Mouse (Mus musculus) liver, embryonic 16.5 days (tissue): ENCODE data around the gene Cabp4. TPM values are rescaled to one million over a fixed set of nuclear protein-coding genes. Genes with fewer than 3 reads are reported as not detected.

Experiments
- ATAC-seq: fragments of 200-750 bp; cut with Nextera tagmentation; 2 replicates; pipeline ENCODE4 v1.8.0; 2017; ENCODE audit warnings: low read depth, mild to moderate bottlenecking, moderate number of reproducible peaks, moderate library complexity
- H3K27ac ChIP-seq: fragments of 300-500 bp; sonication (generic); 2 replicates; pipeline ENCODE4 v1.5.1; 2014; ENCODE audit warnings: mild to moderate bottlenecking, low read length
- H3K27me3 ChIP-seq: fragments of 300-500 bp; sonication (generic); 2 replicates; pipeline ENCODE4 v1.6.1; 2014; ENCODE audit warnings: low read depth, low read length, mixed read lengths; ENCODE audit not compliant: control insufficient read depth, insufficient read depth
- H3K36me3 ChIP-seq: fragments of 300-500 bp; sonication (generic); 2 replicates; pipeline ENCODE4 v1.6.1; 2014; ENCODE audit warnings: mild to moderate bottlenecking; ENCODE audit not compliant: control insufficient read depth, insufficient read depth
- H3K4me1 ChIP-seq: fragments of 300-500 bp; sonication (generic); 2 replicates; pipeline ENCODE4 v1.6.1; 2014; ENCODE audit warnings: low read depth, low read length, mixed read lengths; ENCODE audit not compliant: control insufficient read depth
- H3K4me2 ChIP-seq: fragments of 300-500 bp; sonication (generic); 2 replicates; pipeline ENCODE4 v1.6.1; 2014; ENCODE audit warnings: low read depth, low read length, mixed read lengths
- H3K4me3 ChIP-seq: fragments of 300-500 bp; sonication (generic); 2 replicates; pipeline ENCODE4 v1.5.1; 2014; ENCODE audit warnings: low read depth, mild to moderate bottlenecking, low read length
- H3K9ac ChIP-seq: fragments of 300-500 bp; sonication (generic); 2 replicates; pipeline ENCODE4 v1.6.1; 2014; ENCODE audit warnings: low read depth, low read length
- H3K9me3 ChIP-seq: fragments of 300-500 bp; sonication (generic); replicated peaks from 2 replicates; pipeline ENCODE4 v1.6.1; 2016; ENCODE audit warnings: low read length; ENCODE audit not compliant: control insufficient read depth
- WGBS: fragments of 180-500 bp; shearing (Covaris S2); extraction: QIAGEN DNeasy Blood & Tissue Kit; methylation state at CpG from one replicate; pipeline ENCODE4 v1.1.7; 2014; ENCODE audit not compliant: insufficient replicate concordance; 5-methylcytosine and 5-hydroxymethylcytosine counted together
- polyA plus RNA-seq: library from polyadenylated mRNA; unstranded; fragments of >200 nt; fragmentation: Nextera tagmentation; extraction: Ambion mirVana; gene quantifications from 2 replicates; pipeline ENCODE4 v1.2.1, GENCODE M21; 2015

Cabp4 gene
- polyA plus RNA-seq, 1 experiment from 2014 or later, result 0.18 TPM

- H3K4me2 ChIP-seq, result no peak overlapping the region
These were observed 12.3 kb upstream of the Cabp4 start for GRCm38 (mm10) chr19:4156073-4156579.

GRCm38 (mm10) chr19:4155223-4156072, 11.6 kb upstream of the Cabp4 start:
- Histone ChIP-seq H3K9me3 (no peaks in the 10 kb centered on the region), H3K4me1 (peaks cover 9% of the 10 kb centered on the region), H3K36me3 (peaks cover 7% of the 10 kb centered on the region), H3K4me3 (peak overlapping the region; percentile 3), H3K27me3 (no peaks in the 10 kb centered on the region), H3K4me2 (0 out of 2 replicates have a peak overlapping the region, but pooled peaks have one; percentile 10), H3K27ac (peak overlapping the region; percentile 31), H3K9ac (peak overlapping the region; percentile 33; the same call in 1 of the 2 replicates)
- ATAC-seq, result no peak
- 39% methylated on average over 6 of the region's 6 CpGs for WGBS

More at GRCm38 (mm10) chr19:4156073-4156579, 12.3 kb upstream of the Cabp4 start:
- no peak for ATAC-seq
- Histone ChIP-seq H3K36me3 (peaks cover 10% of the 10 kb centered on the region), H3K27me3 (no peaks in the 10 kb centered on the region), H3K27ac (no peak overlapping the region), H3K9ac (no peak overlapping the region), H3K4me3 (no peak overlapping the region), H3K4me1 (peaks cover 9% of the 10 kb centered on the region), H3K9me3 (no peaks in the 10 kb centered on the region)
- 64% methylated on average over 20 of the region's 20 CpGs for WGBS

GRCm38 (mm10) chr19:4154437-4155222, 10.8 kb upstream of the Cabp4 start:
- 0 out of 2 replicates have a peak, but pooled peaks have one; percentile 24 for ATAC-seq
- peaks cover 7% of the 10 kb centered on the region for H3K36me3 ChIP-seq
- peak overlapping the region; percentile 14 for H3K27ac ChIP-seq
- peak overlapping the region; percentile 10; the same call in 1 of the 2 replicates for H3K4me2 ChIP-seq
- no peaks in the 10 kb centered on the region for H3K9me3 ChIP-seq
- peaks cover 10% of the 10 kb centered on the region for H3K4me1 ChIP-seq
- no peaks in the 10 kb centered on the region for H3K27me3 ChIP-seq
- H3K4me3 ChIP-seq, result peak overlapping the region; percentile 3
- H3K9ac ChIP-seq, result peak overlapping the region; percentile 33; the same call in 1 of the 2 replicates
- 26% methylated on average over 13 of the region's 13 CpGs for WGBS

GRCm38 (mm10) chr19:4153232-4153654, 9.4 kb upstream of the Cabp4 start, which contains the start of gene Ptprcap:
Ptprcap (plus strand) TSS chr19:4153604.
- Histone ChIP-seq H3K4me3 (peak within 1 kb of the TSS; percentile 3), H3K4me2 (no peak within 1 kb of the TSS), H3K27me3 (no peaks in the 10 kb centered on the region), H3K4me1 (peaks cover 22% of the 10 kb centered on the region), H3K27ac (peak within 1 kb of the TSS; percentile 12; the same call in 1 of the 2 replicates), H3K36me3 (peaks cover 3% of the 10 kb centered on the region), H3K9ac (no peak within 1 kb of the TSS), H3K9me3 (no peaks in the 10 kb centered on the region)
- no peak for ATAC-seq
- 75% methylated on average over 11 of the region's 11 CpGs for WGBS

- H3K36me3 ChIP-seq, result no peaks in the 10 kb centered on the region; the same call in none of the 2 replicates
- no peak overlapping the region for H3K4me2 ChIP-seq
- ATAC-seq, result no peak
- 86% methylated on average over 8 of the region's 8 CpGs for WGBS
- H3K4me1 ChIP-seq, result peaks cover 28% of the 10 kb centered on the region
- no peak overlapping the region for H3K9ac ChIP-seq
- no peak overlapping the region for H3K4me3 ChIP-seq
- H3K27me3 ChIP-seq, result no peaks in the 10 kb centered on the region
- no peaks in the 10 kb centered on the region for H3K9me3 ChIP-seq
- no peak overlapping the region for H3K27ac ChIP-seq
These were observed 8.8 kb upstream of the Cabp4 start for GRCm38 (mm10) chr19:4152445-4153231.

- Histone ChIP-seq H3K27me3 (no peaks in the 10 kb centered on the region), H3K4me3 (no peak overlapping the region), H3K4me1 (peaks cover 30% of the 10 kb centered on the region), H3K36me3 (no peaks in the 10 kb centered on the region; the same call in 1 of the 2 replicates), H3K4me2 (no peak overlapping the region), H3K27ac (no peak overlapping the region), H3K9me3 (no peaks in the 10 kb centered on the region), H3K9ac (no peak overlapping the region)
- ATAC-seq, result no peak
- 69% methylated on average over 5 of the region's 5 CpGs for WGBS
These were observed 8.1 kb upstream of the Cabp4 start for GRCm38 (mm10) chr19:4151898-4152297.

- Histone ChIP-seq H3K27me3 (no peaks in the 10 kb centered on the region), H3K9ac (no peak overlapping the region), H3K27ac (no peak overlapping the region), H3K4me2 (no peak overlapping the region), H3K9me3 (no peaks in the 10 kb centered on the region), H3K4me3 (no peak overlapping the region), H3K36me3 (no peaks in the 10 kb centered on the region; the same call in 1 of the 2 replicates), H3K4me1 (peaks cover 30% of the 10 kb centered on the region)
- 67% methylated on average over 5 of the region's 5 CpGs for WGBS
- ATAC-seq, result no peak
These were observed 7.6 kb upstream of the Cabp4 start for GRCm38 (mm10) chr19:4151488-4151860.
